Mouse (Mus musculus): ENCODE measurements at regions not wholly inside any gene's neighbourhood (a gene's known extent, or its start where the extent isn't known, plus 50 kb on each side); places are given as distances from the start of the nearest gene placed in this dataset.

DNA sequence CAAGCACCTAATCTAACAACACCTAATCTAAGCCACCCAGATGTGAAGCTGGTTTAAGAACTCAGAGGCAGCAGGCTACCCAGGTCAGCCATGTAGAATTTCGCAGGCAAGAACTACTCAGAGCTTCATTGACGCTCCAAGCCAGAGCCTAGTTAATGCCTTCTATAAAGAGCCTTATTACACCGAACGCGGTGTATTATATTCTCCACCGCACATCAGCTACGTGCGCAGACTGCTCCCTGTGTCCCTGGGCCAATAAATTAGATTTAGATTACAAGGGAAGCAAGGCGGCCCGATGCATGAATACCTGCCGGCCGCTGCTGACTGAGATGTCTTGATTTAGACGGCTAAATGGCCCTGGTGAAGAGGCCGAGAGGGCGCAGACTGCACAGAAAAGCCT, 84.7 kb upstream of the Stx16 start:
- TF ChIP-seq CTCF (IDR thresholded peaks at IDR 0.05; ENCODE audit: low read depth, low read length) (no peak), GATA1 (IDR thresholded peaks at IDR 0.05; ENCODE audit: borderline replicate concordance, low read length) (no peak)

All from G1E (cell line).